Mouse (Mus musculus) hindbrain, embryonic 13.5 days (tissue): ENCODE results near the gene Pde5a. TPM values are rescaled to one million over a fixed set of nuclear protein-coding genes. Genes with fewer than 3 reads are reported as not detected.

Experiments
- ATAC-seq: fragments of 200-750 bp; cut with Nextera tagmentation; 2 replicates; pipeline ENCODE4 v1.8.0; 2017; ENCODE audit warnings: moderate TSS enrichment; ENCODE audit not compliant: low FRiP score
- H3K27ac ChIP-seq: fragments of 300-500 bp; sonication (generic); 2 replicates; pipeline ENCODE4 v1.5.1; 2015; ENCODE audit warnings: inconsistent platforms, mild to moderate bottlenecking, moderate library complexity
- H3K27me3 ChIP-seq: fragments of 300-500 bp; sonication (generic); 2 replicates; pipeline ENCODE4 v1.6.1; 2015; ENCODE audit warnings: mild to moderate bottlenecking, inconsistent platforms
- H3K36me3 ChIP-seq: fragments of 300-500 bp; sonication (generic); 2 replicates; pipeline ENCODE4 v1.6.1; 2015; ENCODE audit warnings: mild to moderate bottlenecking, inconsistent platforms
- H3K4me1 ChIP-seq: fragments of 300-500 bp; sonication (generic); replicated peaks from 2 replicates; pipeline ENCODE4 v1.6.1; 2015; ENCODE audit warnings: inconsistent platforms
- H3K4me2 ChIP-seq: fragments of 300-500 bp; sonication (generic); 2 replicates; pipeline ENCODE4 v1.6.1; 2015; ENCODE audit warnings: inconsistent platforms, mild to moderate bottlenecking, moderate library complexity
- H3K4me3 ChIP-seq: fragments of 300-500 bp; sonication (generic); 2 replicates; pipeline ENCODE4 v1.5.1; 2015; ENCODE audit warnings: mild to moderate bottlenecking, inconsistent platforms
- H3K9ac ChIP-seq: fragments of 300-500 bp; sonication (generic); 2 replicates; pipeline ENCODE4 v1.6.1; 2015; ENCODE audit warnings: mild to moderate bottlenecking, inconsistent platforms
- H3K9me3 ChIP-seq: fragments of 300-500 bp; sonication (generic); 2 replicates; pipeline ENCODE4 v1.6.1; 2016; ENCODE audit warnings: inconsistent platforms
- WGBS: fragments of 180-500 bp; shearing (Covaris S2); methylation state at CpG from one replicate; pipeline ENCODE4 v1.1.7; 2015; 5-methylcytosine and 5-hydroxymethylcytosine counted together
- polyA plus RNA-seq: library from polyadenylated mRNA; unstranded; fragments of >200 nt; fragmentation: Nextera tagmentation; extraction: Ambion mirVana; gene quantifications from 2 replicates; pipeline ENCODE4 v1.2.1, GENCODE M21; 2015

Gene Pde5a
- polyA plus RNA-seq, 1 experiment from 2014 or later = 2.6 TPM

- Histone ChIP-seq H3K4me2 (no peak overlapping the region), H3K36me3 (no peaks in the 10 kb centered on the region), H3K27me3 (no peaks in the 10 kb centered on the region), H3K9ac (no peak overlapping the region), H3K27ac (no peak overlapping the region), H3K4me1 (no peaks in the 10 kb centered on the region), H3K9me3 (no peaks in the 10 kb centered on the region), H3K4me3 (no peak overlapping the region)
- no peak for ATAC-seq
- WGBS = 80% methylated on average over 1 of the region's 1 CpGs
These were observed 142.8 kb downstream of the Pde5a start for GRCm38 (mm10) chr3:122871596-122871995.

GRCm38 (mm10) chr3:122876870-122877269, 148.1 kb downstream of the Pde5a start:
- Histone ChIP-seq H3K27ac (no peak overlapping the region), H3K36me3 (no peaks in the 10 kb centered on the region), H3K4me2 (no peak overlapping the region), H3K9me3 (no peaks in the 10 kb centered on the region), H3K4me3 (no peak overlapping the region), H3K27me3 (no peaks in the 10 kb centered on the region), H3K9ac (no peak overlapping the region), H3K4me1 (no peaks in the 10 kb centered on the region)
- ATAC-seq = no peak
- WGBS = 88% methylated on average over 2 of the region's 2 CpGs

- no peaks in the 10 kb centered on the region for H3K27me3 ChIP-seq
- no peaks in the 10 kb centered on the region for H3K4me1 ChIP-seq
- H3K9me3 ChIP-seq = no peaks in the 10 kb centered on the region
- no peaks in the 10 kb centered on the region for H3K36me3 ChIP-seq
- WGBS = 97% methylated on average over 3 of the region's 3 CpGs
- H3K4me3 ChIP-seq = no peak overlapping the region
- no peak for ATAC-seq
- H3K27ac ChIP-seq = no peak overlapping the region
- no peak overlapping the region for H3K9ac ChIP-seq
- H3K4me2 ChIP-seq = no peak overlapping the region
These were observed 148.8 kb downstream of the Pde5a start for GRCm38 (mm10) chr3:122877543-122877942.

- Histone ChIP-seq H3K36me3 (no peaks in the 10 kb centered on the region), H3K4me1 (no peaks in the 10 kb centered on the region), H3K27ac (no peak overlapping the region), H3K4me3 (no peak overlapping the region), H3K4me2 (no peak overlapping the region), H3K9ac (no peak overlapping the region), H3K9me3 (no peaks in the 10 kb centered on the region), H3K27me3 (no peaks in the 10 kb centered on the region)
- 92% methylated on average over 8 of the region's 8 CpGs for WGBS
- ATAC-seq = no peak
These were observed 150.1 kb downstream of the Pde5a start for GRCm38 (mm10) chr3:122878705-122879315.

- Histone ChIP-seq H3K4me3 (no peak overlapping the region), H3K27ac (no peak overlapping the region), H3K36me3 (no peaks in the 10 kb centered on the region), H3K9ac (no peak overlapping the region), H3K4me2 (no peak overlapping the region), H3K27me3 (no peaks in the 10 kb centered on the region), H3K9me3 (no peaks in the 10 kb centered on the region), H3K4me1 (no peaks in the 10 kb centered on the region)
- no peak for ATAC-seq
- 88% methylated on average over 4 of the region's 4 CpGs for WGBS
These were observed 159.0 kb downstream of the Pde5a start for GRCm38 (mm10) chr3:122887505-122888301.

- H3K36me3 ChIP-seq = no peaks in the 10 kb centered on the region
- H3K27me3 ChIP-seq = no peaks in the 10 kb centered on the region
- H3K9ac ChIP-seq = no peak overlapping the region
- H3K4me2 ChIP-seq = no peak overlapping the region
- H3K9me3 ChIP-seq = no peaks in the 10 kb centered on the region
- WGBS = 87% methylated on average over 5 of the region's 5 CpGs
- ATAC-seq = no peak
- H3K4me3 ChIP-seq = no peak overlapping the region
- no peak overlapping the region for H3K27ac ChIP-seq
- no peaks in the 10 kb centered on the region for H3K4me1 ChIP-seq
These were observed 159.6 kb downstream of the Pde5a start for GRCm38 (mm10) chr3:122888371-122888819.

GRCm38 (mm10) chr3:122894772-122895171, 166.0 kb downstream of the Pde5a start, which contains the start of gene Fabp2:
Gene Fabp2, plus strand, starts transcription at chr3:122895072.
- no peak within 1 kb of the TSS for H3K4me2 ChIP-seq
- H3K9ac ChIP-seq = no peak within 1 kb of the TSS
- no peaks in the 10 kb centered on the region for H3K9me3 ChIP-seq
- H3K4me1 ChIP-seq = no peaks in the 10 kb centered on the region
- no peak within 1 kb of the TSS for H3K4me3 ChIP-seq
- no peak for ATAC-seq
- H3K27ac ChIP-seq = no peak within 1 kb of the TSS
- 96% methylated on average over 3 of the region's 3 CpGs for WGBS
- H3K36me3 ChIP-seq = no peaks in the 10 kb centered on the region
- H3K27me3 ChIP-seq = no peaks in the 10 kb centered on the region

- no peaks in the 10 kb centered on the region for H3K36me3 ChIP-seq
- H3K4me2 ChIP-seq = no peak overlapping the region
- H3K4me3 ChIP-seq = no peak overlapping the region
- WGBS = 91% methylated on average over 11 of the region's 11 CpGs
- no peaks in the 10 kb centered on the region for H3K27me3 ChIP-seq
- no peak overlapping the region for H3K9ac ChIP-seq
- H3K27ac ChIP-seq = no peak overlapping the region
- no peaks in the 10 kb centered on the region for H3K9me3 ChIP-seq
- no peak for ATAC-seq
- H3K4me1 ChIP-seq = no peaks in the 10 kb centered on the region
These were observed 166.5 kb downstream of the Pde5a start for GRCm38 (mm10) chr3:122895189-122895731.

GRCm38 (mm10) chr3:122898254-122898653, 169.5 kb downstream of the Pde5a start:
- H3K4me1 ChIP-seq = no peaks in the 10 kb centered on the region
- H3K9ac ChIP-seq = no peak overlapping the region
- no peaks in the 10 kb centered on the region for H3K36me3 ChIP-seq
- 56% methylated on average over 6 of the region's 6 CpGs for WGBS
- H3K27ac ChIP-seq = no peak overlapping the region
- no peak overlapping the region for H3K4me2 ChIP-seq
- no peaks in the 10 kb centered on the region for H3K9me3 ChIP-seq
- H3K4me3 ChIP-seq = no peak overlapping the region
- no peak for ATAC-seq
- no peaks in the 10 kb centered on the region for H3K27me3 ChIP-seq

GRCm38 (mm10) chr3:122903746-122904433, 175.1 kb downstream of the Pde5a start:
- peak; percentile 65; the same call in 1 of the 2 replicates for ATAC-seq
- Histone ChIP-seq H3K4me3 (no peak overlapping the region), H3K36me3 (no peaks in the 10 kb centered on the region), H3K9me3 (no peaks in the 10 kb centered on the region), H3K4me1 (no peaks in the 10 kb centered on the region), H3K4me2 (no peak overlapping the region), H3K27me3 (no peaks in the 10 kb centered on the region), H3K27ac (no peak overlapping the region), H3K9ac (no peak overlapping the region)
- 46% methylated on average over 12 of the region's 12 CpGs for WGBS

- no peaks in the 10 kb centered on the region for H3K4me1 ChIP-seq
- no peaks in the 10 kb centered on the region for H3K36me3 ChIP-seq
- H3K9ac ChIP-seq = no peak overlapping the region
- no peak overlapping the region for H3K27ac ChIP-seq
- WGBS = 80% methylated on average over 2 of the region's 2 CpGs
- ATAC-seq = no peak
- no peaks in the 10 kb centered on the region for H3K27me3 ChIP-seq
- no peaks in the 10 kb centered on the region for H3K9me3 ChIP-seq
- no peak overlapping the region for H3K4me2 ChIP-seq
- H3K4me3 ChIP-seq = no peak overlapping the region
These were observed 179.1 kb downstream of the Pde5a start for GRCm38 (mm10) chr3:122907841-122908240.
